Mouse (Mus musculus): ENCODE data around the gene AW011738.

DNA sequence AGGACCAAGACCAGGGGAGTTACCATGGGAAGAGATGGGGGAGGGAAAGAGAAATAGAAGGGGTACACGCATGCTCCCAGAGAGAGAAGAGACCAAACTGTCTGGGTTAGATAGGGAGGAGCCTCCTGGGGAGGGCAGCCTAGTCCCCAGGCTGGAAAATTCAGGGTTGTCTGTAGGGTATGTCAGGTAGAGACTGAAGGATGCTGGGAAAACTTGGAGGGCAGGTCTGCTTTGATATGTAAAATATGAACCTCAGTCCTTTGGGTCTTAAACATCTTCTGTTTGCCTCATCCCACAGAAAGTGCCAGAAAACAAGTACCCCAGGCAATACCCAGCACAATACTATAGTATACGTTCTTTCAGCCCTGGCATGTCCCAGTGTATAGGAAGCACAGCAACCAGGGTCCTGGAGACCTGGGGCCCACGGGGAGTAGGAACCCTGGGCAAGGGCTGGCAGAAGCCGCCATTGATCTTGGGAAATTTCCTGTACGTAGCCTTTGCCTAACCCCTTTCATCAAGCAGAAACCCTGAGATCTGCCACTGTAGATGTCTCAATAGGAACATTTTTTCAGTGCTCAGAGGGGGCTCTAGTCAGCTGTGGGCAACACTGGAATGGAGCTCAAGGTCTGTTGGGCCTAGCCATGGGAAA is 14.8 kb upstream of the AW011738 start:
- TF ChIP-seq POLR2A (IDR thresholded peaks at IDR 0.05; ENCODE audit: borderline replicate concordance, insufficient read depth, low read length) (no peak), CTCF (IDR thresholded peaks at IDR 0.05; ENCODE audit: borderline replicate concordance, insufficient read depth, low read depth, low read length) (no peak)

All from cerebellum, adult 2 months (tissue).